Mouse (Mus musculus): ENCODE results near the gene Myo9b. TPM values are rescaled to one million over a fixed set of nuclear protein-coding genes. Genes with fewer than 3 reads are reported as not detected.

The Myo9b gene
- polyA plus RNA-seq, 1 experiment: 51.9 TPM

DNA sequence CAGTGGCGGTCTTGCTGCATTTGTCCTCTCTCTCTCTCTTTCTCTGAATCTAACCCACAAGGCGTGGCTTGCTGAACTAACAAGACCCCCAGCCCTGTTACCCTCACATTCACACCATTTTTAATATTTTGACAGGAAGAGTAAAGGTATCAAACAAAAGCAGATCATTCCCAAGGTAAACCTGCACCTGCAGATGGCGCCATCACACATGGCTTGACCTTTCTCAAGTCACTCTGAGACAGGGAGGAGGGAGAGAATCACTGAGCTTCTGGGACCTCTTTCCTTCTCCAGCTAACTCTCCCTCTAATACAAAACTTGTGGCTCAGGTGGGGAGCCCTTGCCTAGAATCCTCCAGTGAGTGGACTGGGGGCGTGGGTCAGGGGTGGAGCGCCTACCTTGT lies 68.1 kb downstream of the Myo9b start:
- peak; percentile 48 for DNase-seq (ENCODE audit: low read depth)
- TF ChIP-seq CTCF (IDR thresholded peaks at IDR 0.05; ENCODE audit: borderline replicate concordance, extremely low read depth, insufficient read depth, insufficient read length) (peak; percentile 41; the same call in 1 of the 2 replicates), POLR2A (IDR thresholded peaks at IDR 0.05; ENCODE audit: borderline replicate concordance, extremely low read depth, insufficient read depth, insufficient read length, poor library complexity, severe bottlenecking) (no peak)

DNA sequence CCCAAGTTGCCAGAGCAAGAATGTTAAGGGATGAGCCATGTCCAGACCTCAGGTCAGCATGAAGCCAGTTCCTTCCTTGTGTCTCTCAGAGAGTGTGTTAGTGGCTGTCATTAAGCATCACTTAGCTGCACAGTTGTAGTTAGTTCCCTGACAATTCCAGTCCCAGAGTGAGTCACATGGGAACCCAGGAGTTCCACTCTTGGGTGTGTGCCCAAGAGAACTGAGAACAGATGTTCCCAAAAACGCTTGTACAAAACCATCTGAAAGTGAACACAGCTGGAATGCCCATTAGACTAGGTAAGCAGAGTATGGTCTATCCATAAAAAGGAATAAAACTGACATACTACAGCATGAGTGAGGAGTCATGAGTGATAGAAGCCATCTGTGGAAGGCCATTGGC lies 74.1 kb downstream of the Myo9b start:
- no peak for TF ChIP-seq CTCF (IDR thresholded peaks at IDR 0.05; ENCODE audit: borderline replicate concordance, extremely low read depth, insufficient read depth, insufficient read length)
- no peak for DNase-seq (ENCODE audit: low read depth)

DNA sequence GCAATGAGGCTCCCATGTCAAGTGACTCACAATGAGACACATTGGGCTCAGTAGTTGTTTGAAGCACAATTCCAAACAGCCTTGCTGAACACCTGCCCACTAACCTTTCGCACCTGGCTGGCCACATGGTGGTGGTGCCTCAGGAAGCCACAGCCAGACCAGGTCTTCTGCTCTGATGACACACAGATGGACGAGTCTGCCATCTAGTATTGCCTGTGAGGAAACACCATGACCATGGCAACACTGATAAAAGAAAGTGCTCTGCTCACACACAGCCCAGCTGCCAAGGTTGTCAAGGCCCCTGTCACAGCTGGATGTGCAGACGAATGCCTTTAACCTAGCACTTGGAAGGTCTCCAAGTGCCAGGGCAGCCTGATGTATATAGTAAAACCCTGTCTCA lies 78.6 kb downstream of the Myo9b start:
- TF ChIP-seq POLR2A (IDR thresholded peaks at IDR 0.05; ENCODE audit: borderline replicate concordance, extremely low read depth, insufficient read depth, insufficient read length, poor library complexity, severe bottlenecking): no peak
- TF ChIP-seq CTCF (IDR thresholded peaks at IDR 0.05; ENCODE audit: borderline replicate concordance, extremely low read depth, insufficient read depth, insufficient read length): no peak
- no peak for DNase-seq (ENCODE audit: low read depth)

DNA sequence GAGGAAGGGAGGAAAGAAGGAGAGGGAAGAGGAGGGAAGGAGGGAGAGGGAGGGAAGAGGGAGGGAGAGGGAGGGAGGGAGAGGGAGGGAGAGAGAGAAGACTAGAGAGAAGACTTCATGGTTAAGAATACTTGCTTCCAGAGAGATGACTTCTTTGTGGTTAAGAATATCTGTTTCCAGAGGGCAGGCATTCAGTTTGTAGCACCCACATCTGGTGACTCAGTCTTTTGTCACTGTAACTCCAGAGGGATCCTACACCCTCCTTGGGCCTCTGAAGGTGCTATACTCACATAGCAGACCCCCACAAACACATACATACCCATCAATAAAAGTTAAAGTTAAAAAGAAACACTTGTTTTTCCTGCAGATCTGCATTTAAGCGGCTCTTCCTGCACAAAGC lies 79.0 kb downstream of the Myo9b start:
- no peak for TF ChIP-seq CTCF (IDR thresholded peaks at IDR 0.05; ENCODE audit: borderline replicate concordance, extremely low read depth, insufficient read depth, insufficient read length)
- TF ChIP-seq POLR2A (IDR thresholded peaks at IDR 0.05; ENCODE audit: borderline replicate concordance, extremely low read depth, insufficient read depth, insufficient read length, poor library complexity, severe bottlenecking): no peak
- no peak for DNase-seq (ENCODE audit: low read depth)

GRCm38 (mm10) chr8:71358026-71358425 lies 85.5 kb downstream of the Myo9b start:
- TF ChIP-seq POLR2A (IDR thresholded peaks at IDR 0.05; ENCODE audit: borderline replicate concordance, extremely low read depth, insufficient read depth, insufficient read length, poor library complexity, severe bottlenecking) (no peak), CTCF (IDR thresholded peaks at IDR 0.05; ENCODE audit: borderline replicate concordance, extremely low read depth, insufficient read depth, insufficient read length) (no peak)
- DNase-seq (ENCODE audit: low read depth): no peak

- peak; percentile 97 for DNase-seq (ENCODE audit: low read depth)
- TF ChIP-seq POLR2A (IDR thresholded peaks at IDR 0.05; ENCODE audit: borderline replicate concordance, extremely low read depth, insufficient read depth, insufficient read length, poor library complexity, severe bottlenecking) (peak; percentile 43; the same call in 1 of the 2 replicates), CTCF (IDR thresholded peaks at IDR 0.05; ENCODE audit: borderline replicate concordance, extremely low read depth, insufficient read depth, insufficient read length) (no peak)
Measured at GRCm38 (mm10) chr8:71366771-71367528, 94.4 kb downstream of the Myo9b start, which contains the start of gene Use1. Gene Use1, plus strand, starts transcription at chr8:71366848.

DNA sequence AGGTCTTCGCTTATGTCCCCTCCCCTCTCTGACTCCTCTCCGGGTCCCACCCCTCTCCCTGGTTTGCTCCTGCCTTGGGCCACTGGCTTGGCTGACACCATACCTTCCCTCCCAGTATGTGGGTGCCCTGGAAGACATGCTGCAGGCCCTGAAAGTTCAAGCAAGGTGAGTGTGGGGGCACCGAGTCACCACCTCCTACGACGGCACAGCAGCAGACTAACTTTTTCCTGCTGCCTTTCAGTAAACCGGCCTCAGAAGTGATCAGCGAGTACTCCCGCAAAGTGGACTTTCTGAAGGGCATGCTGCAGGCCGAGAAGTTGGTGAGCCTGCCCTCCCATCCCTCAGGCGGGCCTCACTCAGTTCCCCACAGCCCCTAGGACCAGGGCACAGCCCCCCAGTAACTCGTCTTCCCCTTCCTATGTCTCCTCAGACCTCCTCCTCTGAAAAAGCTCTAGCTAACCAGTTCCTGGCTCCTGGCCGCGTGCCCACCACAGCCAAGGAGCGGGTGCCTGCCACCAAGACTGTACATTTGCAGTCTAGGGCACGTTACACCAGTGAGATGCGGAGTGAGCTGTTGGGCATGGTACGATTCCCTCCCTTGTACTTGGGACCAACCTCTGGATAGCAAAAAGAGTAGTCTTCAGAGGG lies 95.1 kb downstream of the Myo9b start:
- TF ChIP-seq POLR2A (IDR thresholded peaks at IDR 0.05; ENCODE audit: borderline replicate concordance, extremely low read depth, insufficient read depth, insufficient read length, poor library complexity, severe bottlenecking) (no peak), CTCF (IDR thresholded peaks at IDR 0.05; ENCODE audit: borderline replicate concordance, extremely low read depth, insufficient read depth, insufficient read length) (no peak)
- DNase-seq (ENCODE audit: low read depth): no peak

GRCm38 (mm10) chr8:71368366-71368765 lies 95.9 kb downstream of the Myo9b start:
- TF ChIP-seq CTCF (IDR thresholded peaks at IDR 0.05; ENCODE audit: borderline replicate concordance, extremely low read depth, insufficient read depth, insufficient read length): no peak
- no peak for TF ChIP-seq POLR2A (IDR thresholded peaks at IDR 0.05; ENCODE audit: borderline replicate concordance, extremely low read depth, insufficient read depth, insufficient read length, poor library complexity, severe bottlenecking)
- DNase-seq (ENCODE audit: low read depth): no peak

DNA sequence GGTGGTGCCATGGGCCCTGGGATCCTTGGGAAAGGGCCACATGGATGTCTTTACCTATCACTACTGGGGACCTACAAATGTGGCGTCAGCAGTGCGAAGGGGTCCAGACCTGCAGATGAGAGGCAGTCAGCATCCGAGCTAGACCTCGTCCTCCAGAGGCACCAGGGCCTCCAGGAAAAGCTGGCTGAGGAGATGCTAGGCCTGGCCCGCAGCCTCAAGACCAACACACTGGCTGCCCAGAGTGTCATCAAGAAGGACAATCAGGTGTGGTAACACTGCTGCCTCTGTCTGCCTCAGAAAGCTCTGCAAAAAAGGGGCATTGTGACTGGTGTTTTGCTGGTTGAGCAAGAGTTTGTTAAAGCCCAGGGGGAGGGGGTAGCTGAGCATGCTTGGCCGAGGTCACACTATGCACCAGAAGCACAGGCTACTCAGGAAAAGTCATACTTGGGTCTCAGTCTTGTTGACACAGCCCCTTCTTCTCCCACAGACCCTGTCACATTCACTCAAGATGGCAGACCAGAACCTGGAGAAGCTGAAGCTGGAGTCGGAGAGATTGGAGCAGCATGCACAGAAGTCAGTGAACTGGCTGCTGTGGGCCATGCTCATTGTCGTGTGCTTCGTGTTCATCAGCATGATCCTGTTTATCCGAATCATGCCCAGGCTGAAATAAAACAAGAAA lies 96.7 kb downstream of the Myo9b start:
- no peak for TF ChIP-seq POLR2A (IDR thresholded peaks at IDR 0.05; ENCODE audit: borderline replicate concordance, extremely low read depth, insufficient read depth, insufficient read length, poor library complexity, severe bottlenecking)
- TF ChIP-seq CTCF (IDR thresholded peaks at IDR 0.05; ENCODE audit: borderline replicate concordance, extremely low read depth, insufficient read depth, insufficient read length): no peak
- no peak for DNase-seq (ENCODE audit: low read depth)

DNA sequence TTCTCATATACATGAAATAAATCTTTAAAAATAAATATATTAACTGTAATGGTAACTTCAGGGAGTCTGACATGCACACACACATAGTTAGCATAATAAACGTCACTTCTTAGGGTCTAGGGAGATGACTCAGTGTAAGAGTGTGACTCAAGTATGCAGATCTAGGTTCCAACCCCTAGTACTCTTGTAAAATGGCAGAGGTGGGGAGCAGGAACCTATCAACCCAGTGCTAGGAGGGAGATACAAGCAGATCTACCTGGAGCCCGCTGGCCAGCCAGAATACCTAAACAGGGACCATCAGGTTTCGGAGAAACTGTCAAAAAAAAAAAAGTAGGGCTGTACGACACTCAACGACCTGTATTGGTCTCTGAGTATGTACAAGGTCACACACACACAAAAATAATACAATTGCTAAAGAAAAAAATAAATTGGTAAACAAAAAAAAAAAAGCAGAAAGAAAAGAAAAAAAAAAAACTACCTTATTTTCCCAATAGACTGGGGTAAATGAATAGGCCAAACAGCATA lies 98.3 kb downstream of the Myo9b start:
- no peak for TF ChIP-seq POLR2A (IDR thresholded peaks at IDR 0.05; ENCODE audit: borderline replicate concordance, extremely low read depth, insufficient read depth, insufficient read length, poor library complexity, severe bottlenecking)
- TF ChIP-seq CTCF (IDR thresholded peaks at IDR 0.05; ENCODE audit: borderline replicate concordance, extremely low read depth, insufficient read depth, insufficient read length): no peak
- DNase-seq (ENCODE audit: low read depth): no peak

- peak; percentile 99 for DNase-seq (ENCODE audit: low read depth)
- peak; percentile 80 for TF ChIP-seq CTCF (IDR thresholded peaks at IDR 0.05; ENCODE audit: borderline replicate concordance, extremely low read depth, insufficient read depth, insufficient read length)
- peak; percentile 45; the same call in 1 of the 2 replicates for TF ChIP-seq POLR2A (IDR thresholded peaks at IDR 0.05; ENCODE audit: borderline replicate concordance, extremely low read depth, insufficient read depth, insufficient read length, poor library complexity, severe bottlenecking)
Measured at GRCm38 (mm10) chr8:71371236-71371848, 98.8 kb downstream of the Myo9b start, which contains the start of gene Ocel1. Gene Ocel1, plus strand, starts transcription at chr8:71371298.
